Mouse (Mus musculus): Measurements from ENCODE around the gene Usp21. TPM values are rescaled to one million over a fixed set of nuclear protein-coding genes. Genes with fewer than 3 reads are reported as not detected.

Usp21 gene
- polyA plus RNA-seq, 1 experiment from 2014 or later = 92.3 TPM

DNA sequence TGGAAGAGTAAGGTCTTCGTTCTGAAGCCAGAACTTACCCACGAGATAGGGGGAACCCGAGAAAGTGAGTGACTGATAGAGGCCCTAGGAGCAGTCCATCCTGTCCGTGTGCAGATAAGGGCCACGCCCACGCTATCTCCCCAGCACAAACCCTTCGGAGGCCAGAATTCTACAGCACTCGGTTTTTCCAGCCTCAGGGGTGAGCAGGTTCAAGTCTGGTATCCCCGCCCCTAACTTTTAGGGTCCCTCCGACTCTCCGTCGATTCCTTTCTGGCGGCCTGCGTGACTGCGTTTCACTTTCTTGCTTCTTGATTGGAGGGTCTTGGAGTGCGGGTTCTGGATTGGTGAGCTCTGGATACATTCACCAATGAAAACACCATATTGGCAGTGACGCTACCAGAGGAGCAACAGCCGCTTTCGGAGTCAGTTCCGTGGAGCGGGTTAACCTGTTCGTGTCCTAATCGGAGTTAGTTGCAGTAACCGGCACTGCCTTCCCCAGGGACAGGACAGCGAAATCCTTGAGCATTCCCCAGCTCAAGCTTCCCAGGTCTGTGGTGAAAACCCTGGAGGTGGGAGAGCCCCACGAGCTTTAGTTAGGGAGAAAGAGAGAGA, 6.8 kb downstream of the Usp21 start, which contains the start of gene Ppox:
Ppox (minus strand) TSS at position 271 of the 612 bp plus-strand sequence.
- Histone ChIP-seq H3K9ac (ENCODE audit: low read depth, low read length) (peak within 1 kb of the TSS; percentile 75), H3K27ac (ENCODE audit: low read depth, low read length) (peak within 1 kb of the TSS; percentile 81), H3K27me3 (replicated peaks; ENCODE audit: control insufficient read depth, insufficient read depth, low read length) (no peaks in the 10 kb centered on the region), H3K4me2 (ENCODE audit: low read length) (peak within 1 kb of the TSS; percentile 82), H3K36me3 (ENCODE audit: control insufficient read depth, insufficient read depth, low read length) (peaks cover 26% of the 10 kb centered on the region), H3K4me1 (ENCODE audit: control insufficient read depth, insufficient read depth, low read depth, low read length) (peaks cover 22% of the 10 kb centered on the region), H3K9me3 (ENCODE audit: control insufficient read depth, low read length) (no peaks in the 10 kb centered on the region), H3K4me3 (ENCODE audit: low read length) (peak within 1 kb of the TSS; percentile 74)
- under 1% methylated on average over 26 of the region's 26 CpGs for WGBS
- ATAC-seq = peak; percentile 97

DNA sequence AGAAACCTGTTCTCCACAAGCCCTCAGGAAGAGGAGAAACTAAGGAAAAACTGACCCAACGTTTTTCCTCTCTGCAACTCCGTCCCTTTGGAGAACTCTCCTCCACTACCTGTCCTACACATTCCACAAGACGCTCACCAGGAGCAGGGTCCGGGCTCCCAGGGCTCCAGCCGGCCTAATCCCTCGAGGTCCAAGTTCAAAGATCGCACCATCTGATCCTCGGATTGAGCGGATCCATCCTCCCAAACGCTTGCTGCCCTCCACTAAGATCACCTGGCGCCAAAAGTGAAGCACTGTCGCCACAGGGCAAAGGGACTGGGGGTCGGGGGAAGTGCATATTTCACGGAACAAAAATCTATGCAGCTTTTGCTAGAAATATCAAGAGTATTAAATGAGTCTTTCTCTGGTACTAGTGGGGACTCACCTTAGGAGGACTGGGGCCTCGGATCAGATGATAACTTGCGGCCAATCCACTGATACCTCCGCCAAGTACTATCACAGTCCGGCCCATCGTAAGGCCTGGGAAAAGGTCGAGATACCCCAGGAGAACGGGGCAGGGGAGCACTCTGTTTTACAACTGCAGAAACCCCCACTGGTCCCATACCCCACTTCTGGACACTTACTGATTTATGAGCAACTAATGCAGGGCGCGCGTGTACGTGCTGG, 7.4 kb downstream of the Usp21 start:
- H3K36me3 ChIP-seq (ENCODE audit: control insufficient read depth, insufficient read depth, low read length) = peaks cover 30% of the 10 kb centered on the region

DNA sequence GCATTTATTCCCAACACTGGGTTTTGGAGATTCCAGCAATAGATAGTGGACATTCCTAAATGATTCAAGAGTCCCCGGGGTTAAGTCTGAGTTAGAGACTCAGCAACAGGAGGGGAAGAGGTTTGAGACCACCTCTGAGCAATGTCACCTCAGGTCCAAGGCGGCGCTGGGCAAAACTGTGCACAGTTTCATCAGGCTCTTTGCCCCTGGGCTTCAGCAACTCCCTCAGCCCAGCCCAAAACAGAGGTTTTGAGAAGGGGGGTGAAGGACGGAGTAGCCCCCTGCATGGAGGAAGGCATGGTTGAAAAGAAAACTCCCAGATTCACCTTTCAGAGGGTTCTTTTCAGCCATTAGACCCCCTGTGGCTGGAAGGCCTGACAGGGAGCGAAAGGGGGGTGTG, 8.1 kb downstream of the Usp21 start:
- Histone ChIP-seq H3K27ac (ENCODE audit: low read depth, low read length) (no peak overlapping the region), H3K9ac (ENCODE audit: low read depth, low read length) (peak overlapping the region; percentile 75), H3K4me3 (ENCODE audit: low read length) (peak overlapping the region; percentile 74), H3K9me3 (ENCODE audit: control insufficient read depth, low read length) (no peaks in the 10 kb centered on the region), H3K4me2 (ENCODE audit: low read length) (peak overlapping the region; percentile 82), H3K36me3 (ENCODE audit: control insufficient read depth, insufficient read depth, low read length) (peaks cover 31% of the 10 kb centered on the region), H3K27me3 (replicated peaks; ENCODE audit: control insufficient read depth, insufficient read depth, low read length) (no peaks in the 10 kb centered on the region), H3K4me1 (ENCODE audit: control insufficient read depth, insufficient read depth, low read depth, low read length) (peaks cover 18% of the 10 kb centered on the region)
- WGBS = 58% methylated on average over 5 of the region's 5 CpGs
- no peak for ATAC-seq

More for the DNA sequence above, 7.4 kb downstream of the Usp21 start:
- ATAC-seq = no peak
- peak overlapping the region; percentile 75 for H3K9ac ChIP-seq (ENCODE audit: low read depth, low read length)
- no peaks in the 10 kb centered on the region for H3K27me3 ChIP-seq (replicated peaks; ENCODE audit: control insufficient read depth, insufficient read depth, low read length)
- WGBS = 2% methylated on average over 25 of the region's 25 CpGs
- peak overlapping the region; percentile 60 for H3K27ac ChIP-seq (ENCODE audit: low read depth, low read length)
- H3K4me3 ChIP-seq (ENCODE audit: low read length) = peak overlapping the region; percentile 74
- H3K9me3 ChIP-seq (ENCODE audit: control insufficient read depth, low read length) = no peaks in the 10 kb centered on the region
- peaks cover 18% of the 10 kb centered on the region for H3K4me1 ChIP-seq (ENCODE audit: control insufficient read depth, insufficient read depth, low read depth, low read length)
- H3K4me2 ChIP-seq (ENCODE audit: low read length) = peak overlapping the region; percentile 82

DNA sequence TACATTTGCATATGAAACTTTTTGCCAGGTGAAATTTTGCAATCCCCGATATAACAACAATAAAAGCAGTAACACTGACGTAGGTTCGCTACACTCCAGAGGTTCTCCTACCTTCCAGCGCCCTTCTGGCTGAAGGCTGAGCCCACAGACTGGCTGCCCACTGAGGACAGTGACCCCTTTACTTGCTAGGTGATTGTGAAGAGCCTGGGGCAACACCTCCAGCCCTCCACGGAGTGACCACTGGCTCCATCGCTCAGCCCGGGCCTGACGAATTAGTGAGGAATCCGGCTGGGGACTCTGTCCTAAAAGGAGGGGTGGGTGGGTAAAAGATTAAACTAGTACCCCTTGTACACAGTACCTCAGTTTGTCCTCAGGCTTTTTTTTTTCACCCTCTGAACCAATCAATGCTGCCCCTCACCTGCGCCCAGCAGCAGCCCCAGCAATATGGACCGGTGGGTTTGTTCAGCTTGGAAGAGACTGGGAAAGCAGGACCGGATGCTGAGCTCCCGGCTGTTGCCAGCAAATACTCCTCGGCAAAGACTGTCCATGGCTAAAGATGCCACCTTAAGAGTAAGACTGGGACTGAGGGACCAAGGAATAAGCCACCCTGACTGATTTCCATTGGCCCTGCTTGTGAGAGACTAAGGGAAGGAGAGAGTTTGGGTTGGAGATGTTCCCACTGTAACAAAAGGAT, 8.6 kb downstream of the Usp21 start:
- Histone ChIP-seq H3K9me3 (ENCODE audit: control insufficient read depth, low read length) (no peaks in the 10 kb centered on the region), H3K4me3 (ENCODE audit: low read length) (no peak overlapping the region), H3K27ac (ENCODE audit: low read depth, low read length) (no peak overlapping the region), H3K9ac (ENCODE audit: low read depth, low read length) (no peak overlapping the region; the same call in 1 of the 2 replicates), H3K36me3 (ENCODE audit: control insufficient read depth, insufficient read depth, low read length) (peaks cover 35% of the 10 kb centered on the region), H3K4me1 (ENCODE audit: control insufficient read depth, insufficient read depth, low read depth, low read length) (peaks cover 18% of the 10 kb centered on the region), H3K27me3 (replicated peaks; ENCODE audit: control insufficient read depth, insufficient read depth, low read length) (no peaks in the 10 kb centered on the region), H3K4me2 (ENCODE audit: low read length) (no peak overlapping the region)
- WGBS = 86% methylated on average over 14 of the region's 14 CpGs
- ATAC-seq = no peak

DNA sequence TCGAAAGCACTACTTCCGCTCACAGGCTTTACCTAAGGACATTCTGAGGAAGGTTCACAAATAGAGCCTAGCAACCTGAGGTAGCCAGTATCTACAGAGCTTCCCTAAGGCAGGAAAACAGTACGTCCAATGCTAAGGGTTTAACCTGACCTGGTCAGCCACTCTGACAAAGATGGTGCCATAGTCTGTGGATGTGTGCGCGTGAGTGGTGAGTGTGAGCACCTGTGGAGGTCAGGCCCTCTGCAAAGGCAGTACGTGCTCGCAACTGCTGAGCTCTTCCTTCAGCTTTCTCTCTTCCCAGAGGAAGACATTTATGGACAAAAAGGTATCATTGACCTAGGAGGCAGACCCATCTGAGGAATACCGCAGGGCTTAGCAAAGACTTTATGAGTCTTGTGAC, 9.4 kb downstream of the Usp21 start:
- H3K27me3 ChIP-seq (replicated peaks; ENCODE audit: control insufficient read depth, insufficient read depth, low read length) = no peaks in the 10 kb centered on the region
- ATAC-seq = no peak
- no peak overlapping the region for H3K4me2 ChIP-seq (ENCODE audit: low read length)
- H3K36me3 ChIP-seq (ENCODE audit: control insufficient read depth, insufficient read depth, low read length) = peaks cover 41% of the 10 kb centered on the region
- H3K9ac ChIP-seq (ENCODE audit: low read depth, low read length) = no peak overlapping the region
- H3K9me3 ChIP-seq (ENCODE audit: control insufficient read depth, low read length) = no peaks in the 10 kb centered on the region
- H3K4me1 ChIP-seq (ENCODE audit: control insufficient read depth, insufficient read depth, low read depth, low read length) = peaks cover 18% of the 10 kb centered on the region
- WGBS = 93% methylated on average over 8 of the region's 8 CpGs
- H3K27ac ChIP-seq (ENCODE audit: low read depth, low read length) = no peak overlapping the region
- no peak overlapping the region for H3K4me3 ChIP-seq (ENCODE audit: low read length)

DNA sequence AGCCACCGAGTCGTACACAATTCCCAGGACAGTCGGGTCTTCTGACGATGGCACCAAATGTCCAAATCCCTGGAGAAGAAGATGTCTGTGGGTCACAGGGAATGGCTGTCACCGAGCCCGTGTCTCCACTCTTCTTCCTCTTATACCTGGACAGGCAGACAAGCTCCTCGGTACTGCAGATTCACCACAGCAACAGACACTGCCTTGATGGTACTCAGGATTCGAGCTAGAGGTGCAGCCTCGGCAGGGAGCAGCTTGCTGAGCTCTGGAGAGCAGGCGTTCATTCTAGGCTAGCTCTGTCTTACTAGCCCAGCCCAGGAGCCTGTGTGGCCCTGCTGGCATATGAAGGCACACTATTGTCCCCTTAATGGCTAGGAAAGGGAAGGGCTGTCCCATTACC, 10.1 kb downstream of the Usp21 start:
- H3K9ac ChIP-seq (ENCODE audit: low read depth, low read length) = no peak overlapping the region
- H3K36me3 ChIP-seq (ENCODE audit: control insufficient read depth, insufficient read depth, low read length) = peaks cover 40% of the 10 kb centered on the region
- no peak for ATAC-seq
- no peak overlapping the region for H3K27ac ChIP-seq (ENCODE audit: low read depth, low read length)
- WGBS = 92% methylated on average over 10 of the region's 10 CpGs
- H3K4me1 ChIP-seq (ENCODE audit: control insufficient read depth, insufficient read depth, low read depth, low read length) = peaks cover 18% of the 10 kb centered on the region
- H3K9me3 ChIP-seq (ENCODE audit: control insufficient read depth, low read length) = no peaks in the 10 kb centered on the region
- H3K27me3 ChIP-seq (replicated peaks; ENCODE audit: control insufficient read depth, insufficient read depth, low read length) = no peaks in the 10 kb centered on the region
- no peak overlapping the region for H3K4me2 ChIP-seq (ENCODE audit: low read length)
- H3K4me3 ChIP-seq (ENCODE audit: low read length) = no peak overlapping the region

DNA sequence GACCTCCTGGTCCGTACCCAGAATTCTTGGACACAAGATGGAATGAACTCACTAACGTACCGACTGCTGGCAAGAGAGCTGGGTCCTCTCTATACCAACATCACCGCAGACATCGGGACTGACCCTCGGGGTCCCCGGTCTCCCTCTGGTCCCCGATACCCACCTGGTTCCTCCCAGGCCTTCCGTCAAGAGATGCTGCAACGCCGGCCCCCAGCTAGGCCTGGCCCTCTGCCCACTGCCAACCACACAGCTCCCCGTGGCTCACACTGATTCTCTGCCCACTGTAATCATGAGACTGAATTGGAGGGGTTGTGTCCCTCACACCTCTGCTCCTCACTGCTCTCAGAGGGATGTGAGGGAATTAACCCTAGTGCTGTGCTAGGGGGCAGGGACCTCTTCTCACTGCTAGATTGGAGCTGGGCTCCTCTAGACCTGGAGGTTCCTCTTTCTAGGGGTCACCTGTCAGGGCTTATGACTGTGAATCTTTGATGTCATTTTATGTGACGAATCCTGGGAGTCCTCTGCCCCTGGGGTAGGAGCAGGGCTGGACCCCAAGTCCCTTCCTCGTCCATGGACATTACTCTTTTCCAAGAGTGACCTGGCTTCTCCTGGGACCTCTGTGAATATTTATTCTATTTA, 11.6 kb downstream of the Usp21 start:
- Histone ChIP-seq H3K4me3 (ENCODE audit: low read length) (no peak overlapping the region), H3K9ac (ENCODE audit: low read depth, low read length) (no peak overlapping the region), H3K9me3 (ENCODE audit: control insufficient read depth, low read length) (no peaks in the 10 kb centered on the region), H3K27ac (ENCODE audit: low read depth, low read length) (no peak overlapping the region), H3K27me3 (replicated peaks; ENCODE audit: control insufficient read depth, insufficient read depth, low read length) (no peaks in the 10 kb centered on the region), H3K4me1 (ENCODE audit: control insufficient read depth, insufficient read depth, low read depth, low read length) (peaks cover 19% of the 10 kb centered on the region), H3K4me2 (ENCODE audit: low read length) (no peak overlapping the region), H3K36me3 (ENCODE audit: control insufficient read depth, insufficient read depth, low read length) (peaks cover 43% of the 10 kb centered on the region)
- 91% methylated on average over 14 of the region's 14 CpGs for WGBS
- no peak for ATAC-seq

DNA sequence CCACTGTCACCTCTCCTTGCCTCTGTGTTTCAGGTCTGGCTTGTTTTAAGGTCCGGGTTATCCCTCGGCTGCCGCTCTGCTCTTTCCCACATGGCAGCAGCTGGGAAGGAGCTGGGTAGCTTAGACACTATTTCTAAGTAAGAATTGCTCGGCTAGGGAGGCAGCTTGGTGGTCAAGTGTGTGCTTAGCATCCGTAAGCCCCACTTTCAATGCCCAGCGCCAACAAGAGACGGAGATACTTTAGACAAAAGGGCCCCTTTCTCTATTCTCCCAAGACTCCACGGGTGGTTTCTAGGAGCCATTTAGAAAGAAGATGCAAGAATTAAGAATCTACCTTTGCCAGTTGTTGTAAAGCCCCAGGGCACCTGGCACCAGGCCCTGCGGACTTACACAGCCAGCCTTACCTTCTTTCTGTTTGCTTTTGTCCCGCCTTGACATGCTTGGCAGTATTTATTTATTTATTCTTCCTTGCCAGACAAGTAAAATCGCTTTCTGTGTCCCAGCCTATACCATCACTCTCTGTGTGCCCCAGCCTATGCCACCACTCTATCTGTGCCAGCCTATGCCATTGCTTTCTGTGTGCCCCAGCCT, 12.6 kb downstream of the Usp21 start:
- no peak for ATAC-seq
- H3K27me3 ChIP-seq (replicated peaks; ENCODE audit: control insufficient read depth, insufficient read depth, low read length) = no peaks in the 10 kb centered on the region
- H3K9me3 ChIP-seq (ENCODE audit: control insufficient read depth, low read length) = no peaks in the 10 kb centered on the region
- H3K4me2 ChIP-seq (ENCODE audit: low read length) = no peak overlapping the region
- 79% methylated on average over 11 of the region's 11 CpGs for WGBS
- H3K36me3 ChIP-seq (ENCODE audit: control insufficient read depth, insufficient read depth, low read length) = peaks cover 43% of the 10 kb centered on the region
- no peak overlapping the region for H3K27ac ChIP-seq (ENCODE audit: low read depth, low read length)
- peaks cover 20% of the 10 kb centered on the region for H3K4me1 ChIP-seq (ENCODE audit: control insufficient read depth, insufficient read depth, low read depth, low read length)
- H3K4me3 ChIP-seq (ENCODE audit: low read length) = no peak overlapping the region
- no peak overlapping the region for H3K9ac ChIP-seq (ENCODE audit: low read depth, low read length)

Data from hindbrain, embryonic 16.5 days (tissue).